Mouse (Mus musculus) neural tube, embryonic 11.5 days (tissue): ENCODE results near the gene Tap1. TPM values are rescaled to one million over a fixed set of nuclear protein-coding genes. Genes with fewer than 3 reads are reported as not detected.
"Not testable (repeated sequence)": the region's sequence is repeated elsewhere in the genome, so short reads cannot be mapped to it uniquely, and the experiment has no call there.

Source experiments
- ATAC-seq: fragments of 200-750 bp; cut with Nextera tagmentation; 2 replicates; pipeline ENCODE4 v1.8.0; 2017; ENCODE audit warnings: moderate number of reproducible peaks, mild to moderate bottlenecking, moderate TSS enrichment, moderate library complexity; ENCODE audit not compliant: insufficient read depth, low FRiP score, low TSS enrichment
- DNase-seq: peaks from one replicate; pipeline ENCODE4 v3.0.0-alpha.2; 2015; ENCODE audit warnings: low spot score
- H3K27ac ChIP-seq: fragments of 300-500 bp; sonication (generic); 2 replicates; pipeline ENCODE4 v1.5.1; 2014; ENCODE audit warnings: low read depth, mild to moderate bottlenecking, low read length
- H3K27me3 ChIP-seq: fragments of 300-500 bp; sonication (generic); 2 replicates; pipeline ENCODE4 v1.6.1; 2014; ENCODE audit warnings: mild to moderate bottlenecking, low read length, mixed read lengths; ENCODE audit not compliant: control insufficient read depth, insufficient read depth
- H3K36me3 ChIP-seq: fragments of 300-500 bp; sonication (generic); 2 replicates; pipeline ENCODE4 v1.6.1; 2014; ENCODE audit warnings: mild to moderate bottlenecking, low read length, moderate library complexity, mixed read lengths; ENCODE audit not compliant: control insufficient read depth, insufficient read depth
- H3K4me1 ChIP-seq: fragments of 300-500 bp; sonication (generic); 2 replicates; pipeline ENCODE4 v1.6.1; 2014; ENCODE audit warnings: low read length, mixed read lengths; ENCODE audit not compliant: control insufficient read depth, insufficient read depth
- H3K4me2 ChIP-seq: fragments of 300-500 bp; sonication (generic); 2 replicates; pipeline ENCODE4 v1.6.1; 2014; ENCODE audit warnings: low read depth, mild to moderate bottlenecking, moderate library complexity
- H3K4me3 ChIP-seq: fragments of 300-500 bp; sonication (generic); 2 replicates; pipeline ENCODE4 v1.5.1; 2014; ENCODE audit warnings: low read depth, low read length
- H3K9ac ChIP-seq: fragments of 300-500 bp; sonication (generic); 2 replicates; pipeline ENCODE4 v1.6.1; 2014; ENCODE audit warnings: mild to moderate bottlenecking, low read length
- H3K9me3 ChIP-seq: fragments of 300-500 bp; sonication (generic); 2 replicates; pipeline ENCODE4 v1.6.1; 2016; ENCODE audit warnings: low read length; ENCODE audit not compliant: control insufficient read depth
- WGBS: fragments of 180-500 bp; shearing (Covaris S2); extraction: QIAGEN DNeasy Blood & Tissue Kit; methylation state at CpG from one replicate; pipeline ENCODE4 v1.1.7; 2014; 5-methylcytosine and 5-hydroxymethylcytosine counted together
- polyA plus RNA-seq: library from polyadenylated mRNA; unstranded; fragments of >200 nt; fragmentation: Nextera tagmentation; extraction: Ambion mirVana; gene quantifications from 2 replicates; pipeline ENCODE4 v1.2.1, GENCODE M21; 2014

Gene Tap1
- polyA plus RNA-seq, 1 experiment from 2014 or later, result 0.68 TPM

DNA sequence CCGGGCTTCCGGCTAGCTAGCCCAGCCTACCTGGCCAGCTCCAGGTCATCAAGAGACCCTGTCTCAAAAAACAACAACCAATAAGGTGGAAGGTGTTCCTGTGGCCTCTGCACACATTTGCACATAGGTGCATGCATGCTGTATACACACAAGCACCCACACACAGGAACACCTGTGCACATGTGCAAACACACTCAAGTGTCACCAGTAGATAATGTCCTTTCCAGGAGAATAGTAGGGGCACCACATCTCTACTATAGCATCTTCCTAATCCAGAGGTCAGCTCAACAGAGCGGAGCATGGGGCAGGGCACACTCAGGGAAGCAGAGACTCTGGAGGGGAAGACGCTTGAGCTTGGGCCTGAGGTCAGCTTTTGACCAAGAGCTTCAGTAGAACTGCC lies 43.1 kb upstream of the Tap1 start:
- peaks cover 11% of the 10 kb centered on the region for H3K27me3 ChIP-seq
- not testable (repeated sequence) for H3K4me3 ChIP-seq, H3K4me1 ChIP-seq, H3K4me2 ChIP-seq, H3K27ac ChIP-seq, H3K9me3 ChIP-seq, DNase-seq, H3K36me3 ChIP-seq, ATAC-seq, H3K9ac ChIP-seq
- WGBS, result 83% methylated on average over 3 of the region's 4 CpGs

DNA sequence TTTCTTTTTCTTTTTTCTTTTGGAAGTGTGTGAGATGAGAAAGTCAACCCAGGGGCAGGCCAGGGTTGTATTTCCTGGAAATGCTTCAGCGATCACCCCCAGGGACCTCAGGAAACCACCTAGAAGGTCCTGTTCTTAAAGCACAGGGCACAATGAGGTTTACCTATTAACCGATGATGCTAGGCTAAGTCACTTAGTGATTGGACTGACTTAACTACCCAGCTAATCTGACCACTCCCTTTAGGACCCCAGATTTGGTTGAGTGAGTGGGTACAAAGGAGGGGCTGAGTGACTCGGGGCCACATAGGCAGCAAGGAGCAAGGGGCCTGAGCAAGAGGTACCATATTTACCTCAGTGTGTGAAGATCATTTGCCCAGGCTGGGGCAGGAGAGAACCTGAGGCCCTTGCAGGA lies 42.4 kb upstream of the Tap1 start:
- H3K27ac ChIP-seq, result no peak overlapping the region
- H3K4me3 ChIP-seq, result no peak overlapping the region
- H3K27me3 ChIP-seq, result peaks cover 6% of the 10 kb centered on the region; the same call in 1 of the 2 replicates
- 78% methylated on average over 3 of the region's 3 CpGs for WGBS
- H3K4me2 ChIP-seq, result no peak overlapping the region
- ATAC-seq, result no peak
- H3K4me1 ChIP-seq, result no peaks in the 10 kb centered on the region
- no peak for DNase-seq
- H3K36me3 ChIP-seq, result no peaks in the 10 kb centered on the region
- no peak overlapping the region for H3K9ac ChIP-seq
- no peaks in the 10 kb centered on the region for H3K9me3 ChIP-seq

DNA sequence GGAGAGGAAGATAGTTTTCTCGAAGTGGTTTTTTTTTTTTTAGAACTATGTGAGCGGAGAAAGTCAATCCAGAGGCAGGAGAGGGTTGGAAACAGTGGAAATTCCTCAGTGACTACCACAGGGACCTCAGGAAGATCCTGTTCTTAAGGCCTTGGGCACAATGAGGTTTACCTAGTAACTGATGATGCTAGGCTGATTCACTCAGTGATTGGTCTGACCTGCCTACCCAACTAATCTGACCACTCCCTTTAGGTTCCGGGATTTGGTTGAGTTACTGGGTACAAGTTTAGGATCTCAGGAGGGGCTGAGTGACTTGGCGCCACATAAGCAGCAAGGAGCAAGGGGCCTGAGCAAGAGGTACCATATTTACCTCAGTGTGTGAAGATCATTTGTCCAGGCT lies 34.4 kb upstream of the Tap1 start, which contains the start of gene H2-DMb1:
Gene H2-DMb1 (plus strand): TSS at position 150 of the 400 bp plus-strand sequence.
- no peak for DNase-seq
- no peak for ATAC-seq
- 67% methylated on average over 4 of the region's 4 CpGs for WGBS

DNA sequence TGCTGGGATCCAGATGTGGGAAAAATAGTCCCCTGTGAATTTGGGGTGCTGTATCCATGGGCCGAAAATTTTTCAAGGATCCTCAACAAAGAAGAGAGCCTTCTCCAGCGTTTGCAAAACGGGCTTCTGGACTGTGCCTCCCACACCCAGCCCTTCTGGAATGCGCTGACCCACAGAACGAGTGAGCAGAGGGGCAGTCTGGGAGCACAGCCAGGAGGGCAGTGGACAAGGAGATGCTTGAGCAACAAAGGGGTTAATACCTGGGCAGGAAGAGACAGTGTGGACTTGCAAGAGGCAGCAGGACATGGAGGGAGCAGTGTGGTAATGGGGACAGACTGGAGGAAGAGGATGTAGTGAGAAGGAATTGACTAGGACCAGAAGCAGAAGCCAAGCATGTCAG lies 31.8 kb upstream of the Tap1 start:
- Histone ChIP-seq H3K4me2 (no peak overlapping the region), H3K4me3 (no peak overlapping the region), H3K36me3 (no peaks in the 10 kb centered on the region), H3K27ac (no peak overlapping the region), H3K9ac (no peak overlapping the region), H3K9me3 (no peaks in the 10 kb centered on the region), H3K27me3 (no peaks in the 10 kb centered on the region), H3K4me1 (no peaks in the 10 kb centered on the region)
- ATAC-seq (no peak), DNase-seq (no peak)
- 65% methylated on average over 5 of the region's 5 CpGs for WGBS

More for the DNA sequence above, 34.4 kb upstream of the Tap1 start, which contains the start of gene H2-DMb1:
- Histone ChIP-seq H3K4me2 (no peak within 1 kb of the TSS), H3K36me3 (no peaks in the 10 kb centered on the region), H3K9ac (no peak within 1 kb of the TSS), H3K27me3 (no peaks in the 10 kb centered on the region), H3K4me1 (no peaks in the 10 kb centered on the region), H3K27ac (no peak within 1 kb of the TSS), H3K9me3 (no peaks in the 10 kb centered on the region), H3K4me3 (no peak within 1 kb of the TSS)

DNA sequence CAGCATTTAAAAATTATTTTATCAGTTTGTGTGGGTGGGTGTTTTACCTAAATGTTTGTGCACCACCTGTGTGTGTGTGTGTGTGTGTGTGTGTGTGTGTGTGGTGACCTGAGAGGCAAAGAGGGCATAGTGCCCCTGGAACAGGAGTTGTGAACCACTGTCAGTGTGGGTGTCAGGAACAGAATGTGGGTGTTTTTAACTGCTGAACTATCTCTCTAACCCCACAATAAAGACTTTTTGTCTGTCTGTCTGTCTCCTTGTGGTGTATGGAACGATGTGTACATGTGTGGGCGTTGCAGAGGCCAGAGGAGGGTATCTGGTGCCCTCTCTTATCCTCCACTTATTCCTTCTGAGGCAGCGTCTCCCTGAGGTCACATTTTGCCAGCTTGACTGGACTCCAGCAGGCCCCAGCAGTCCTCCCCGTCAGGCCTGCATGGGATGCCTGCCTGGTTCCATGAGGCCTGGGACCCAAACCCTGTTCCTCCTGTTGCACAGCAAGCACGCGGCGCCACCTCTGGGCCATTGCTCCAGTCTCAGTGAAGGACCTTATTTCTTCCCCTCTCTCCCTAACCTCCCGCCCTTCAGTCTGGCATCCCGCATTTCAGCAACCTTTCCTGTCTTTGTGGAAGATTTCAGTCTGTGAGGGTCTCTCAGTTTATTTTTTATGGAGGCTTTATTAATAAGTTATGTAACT lies 23.0 kb upstream of the Tap1 start:
- Histone ChIP-seq H3K9ac (no peak overlapping the region), H3K36me3 (no peaks in the 10 kb centered on the region), H3K27ac (no peak overlapping the region), H3K4me2 (no peak overlapping the region), H3K4me1 (no peaks in the 10 kb centered on the region), H3K27me3 (no peaks in the 10 kb centered on the region), H3K9me3 (0 out of 2 replicates have a peak, but pooled peaks cover 2% of the 10 kb centered on the region), H3K4me3 (no peak overlapping the region)
- no peak for ATAC-seq
- peak; percentile 22 for DNase-seq
- WGBS, result 40% methylated on average over 9 of the region's 9 CpGs

GRCm38 (mm10) chr17:34165033-34165730 lies 22.2 kb upstream of the Tap1 start:
- 86% methylated on average over 6 of the region's 6 CpGs for WGBS
- no peak overlapping the region for H3K4me2 ChIP-seq
- DNase-seq (no peak), ATAC-seq (no peak)
- H3K4me3 ChIP-seq, result no peak overlapping the region
- H3K9ac ChIP-seq, result no peak overlapping the region
- no peaks in the 10 kb centered on the region for H3K27me3 ChIP-seq
- 0 out of 2 replicates have a peak, but pooled peaks cover 2% of the 10 kb centered on the region for H3K9me3 ChIP-seq
- H3K27ac ChIP-seq, result no peak overlapping the region
- no peaks in the 10 kb centered on the region for H3K36me3 ChIP-seq
- no peaks in the 10 kb centered on the region for H3K4me1 ChIP-seq

DNA sequence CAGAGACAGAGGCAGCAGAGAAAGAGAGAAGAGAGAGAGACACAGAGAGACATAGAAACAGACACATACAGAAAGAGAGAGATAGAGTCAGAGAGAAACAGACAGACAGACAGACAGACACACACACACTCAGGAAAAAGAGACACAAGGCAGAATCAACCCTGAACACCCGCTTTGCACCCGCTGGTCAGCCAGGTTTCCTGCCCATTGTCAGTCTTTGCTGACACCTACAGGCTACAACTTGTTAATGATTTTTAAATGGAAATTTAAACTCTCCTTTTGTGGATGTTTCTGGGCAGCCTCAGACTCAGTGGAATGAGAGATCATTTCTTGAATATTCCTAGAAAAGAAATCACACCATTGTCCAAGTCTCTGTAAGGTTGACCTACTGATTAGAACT lies 18.1 kb upstream of the Tap1 start:
- no peaks in the 10 kb centered on the region for H3K4me1 ChIP-seq
- WGBS, result 4% methylated on average over 2 of the region's 2 CpGs
- H3K9ac ChIP-seq, result no peak overlapping the region
- H3K27me3 ChIP-seq, result no peaks in the 10 kb centered on the region
- DNase-seq, result peak; percentile 30
- no peaks in the 10 kb centered on the region for H3K36me3 ChIP-seq
- H3K27ac ChIP-seq, result no peak overlapping the region
- no peak overlapping the region for H3K4me3 ChIP-seq
- H3K9me3 ChIP-seq, result 0 out of 2 replicates have a peak, but pooled peaks cover 2% of the 10 kb centered on the region
- H3K4me2 ChIP-seq, result no peak overlapping the region
- no peak for ATAC-seq

- no peak overlapping the region for H3K9ac ChIP-seq
- DNase-seq, result no peak
- WGBS, result 28% methylated on average over 4 of the region's 4 CpGs
- no peaks in the 10 kb centered on the region for H3K27me3 ChIP-seq
- H3K4me3 ChIP-seq, result no peak overlapping the region
- H3K4me2 ChIP-seq, result no peak overlapping the region
- 0 out of 2 replicates have a peak, but pooled peaks cover 1% of the 10 kb centered on the region for H3K9me3 ChIP-seq
- no peak overlapping the region for H3K27ac ChIP-seq
- no peaks in the 10 kb centered on the region for H3K4me1 ChIP-seq
- no peaks in the 10 kb centered on the region for H3K36me3 ChIP-seq
- no peak for ATAC-seq
Observed at GRCm38 (mm10) chr17:34170487-34170876, 16.9 kb upstream of the Tap1 start.
